Mouse (Mus musculus) ovary, adult 2 months (tissue): ENCODE measurements around the gene Commd1. TPM values are rescaled to one million over a fixed set of nuclear protein-coding genes. Genes with fewer than 3 reads are reported as not detected.

Experiments used
- polyA plus RNA-seq: library from polyadenylated mRNA; depleted of rRNA; stranded (reverse); fragments of >200 nt; gene quantifications from 2 replicates; pipeline ENCODE4 v1.2.3, GENCODE M21; 2012; rRNA removed

Gene Commd1
- polyA plus RNA-seq: 5.9 and 7.2 TPM in 2 replicates

GRCm38 (mm10) chr11:22981984-22982757 is at the start of gene Commd1, which contains the start of gene Gm28048:
Gene Commd1 (minus strand): TSS chr11:22982382.
Gene Gm28048 (minus strand): TSS chr11:22982090.

GRCm38 (mm10) chr11:23007481-23008180 is 25.4 kb upstream of the Commd1 start, which contains the start of gene Fam161a:
Gene Fam161a (plus strand): TSS chr11:23007531.

GRCm38 (mm10) chr11:22990393-22991126 is 8.4 kb upstream of the Commd1 start, which contains the start of gene Cct4:
Gene Cct4 (plus strand): TSS chr11:22990519.

GRCm38 (mm10) chr11:22971835-22972709 is 10.1 kb downstream of the Commd1 start, which contains the start of gene Zrsr1:
Gene Zrsr1 (plus strand): TSS chr11:22972005.

GRCm38 (mm10) chr11:22860335-22861227 is 121.6 kb downstream of the Commd1 start, which contains the start of gene B3gnt2:
Gene B3gnt2 (minus strand): TSS chr11:22860961.

Other genes starting within 250 kb of the Commd1 start
- gene B3gnt2, start 121.4 kb downstream of the Commd1 start, polyA plus RNA-seq: 12.2 and 17.7 TPM in 2 replicates
- gene Zrsr1, start 10.4 kb downstream of the Commd1 start, polyA plus RNA-seq: 11.8 and 12.6 TPM in 2 replicates
- gene Gm28048, start 292 bp downstream of the Commd1 start, polyA plus RNA-seq: not detected in 2 replicates
- gene Cct4, start 8.1 kb upstream of the Commd1 start, polyA plus RNA-seq: 165 and 396 TPM in 2 replicates
- gene Fam161a, start 25.1 kb upstream of the Commd1 start, polyA plus RNA-seq: 1.7 TPM in 2 replicates